Mouse (Mus musculus) T-helper 1 cell (primary cell): Measurements from ENCODE around the gene Slc52a3.

Source experiments
- in situ Hi-C: fragments of 300-600 bp; cut with MboI, MseI; formaldehyde crosslinking; loops from one replicate; pipeline ENCODE4 v1.15.1; 2025; ENCODE audit warnings: high pct_unique_total_duplicates

Gene Slc52a3

DNA sequence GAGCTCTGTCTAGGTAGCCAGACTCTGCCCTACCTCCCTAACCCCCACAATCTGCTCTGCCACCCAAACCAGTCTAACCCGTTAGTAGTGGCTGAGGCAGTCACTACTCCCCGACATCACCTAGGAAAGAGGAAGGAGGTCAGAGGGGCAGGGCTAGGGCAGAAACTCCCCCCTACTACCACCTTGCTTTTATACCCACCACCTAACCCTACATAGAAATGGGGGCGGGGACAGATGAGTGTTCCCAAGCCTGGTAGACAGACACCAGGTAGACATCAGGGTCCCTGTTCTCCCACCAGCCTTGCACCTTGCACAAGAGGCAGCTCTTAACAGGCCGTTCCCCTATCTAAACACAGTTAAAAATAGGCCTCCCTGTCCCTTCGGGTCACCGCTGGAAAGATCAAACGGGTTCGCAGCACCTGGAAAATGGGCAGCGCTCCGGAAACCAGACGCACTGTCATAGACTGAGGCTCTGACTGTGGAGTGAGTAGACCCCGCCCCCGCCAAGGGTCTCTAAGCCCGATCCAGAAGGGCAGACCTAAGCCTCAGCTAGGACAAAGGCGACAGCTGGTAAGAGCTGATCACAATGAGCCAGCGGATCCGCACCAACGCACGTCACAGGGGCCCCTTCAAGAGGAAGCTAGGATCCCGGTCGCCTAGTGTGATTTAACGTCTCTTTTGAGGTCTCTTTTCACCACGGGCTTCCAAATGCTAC, 23.3 kb upstream of the Slc52a3 start:
- in situ Hi-C loops = loop anchor here (10.0 kb wide), 2 partner anchors 362 to 1068 kb away; partner anchors contain the start of genes Abhd12, Gins1 and Rbck1

DNA sequence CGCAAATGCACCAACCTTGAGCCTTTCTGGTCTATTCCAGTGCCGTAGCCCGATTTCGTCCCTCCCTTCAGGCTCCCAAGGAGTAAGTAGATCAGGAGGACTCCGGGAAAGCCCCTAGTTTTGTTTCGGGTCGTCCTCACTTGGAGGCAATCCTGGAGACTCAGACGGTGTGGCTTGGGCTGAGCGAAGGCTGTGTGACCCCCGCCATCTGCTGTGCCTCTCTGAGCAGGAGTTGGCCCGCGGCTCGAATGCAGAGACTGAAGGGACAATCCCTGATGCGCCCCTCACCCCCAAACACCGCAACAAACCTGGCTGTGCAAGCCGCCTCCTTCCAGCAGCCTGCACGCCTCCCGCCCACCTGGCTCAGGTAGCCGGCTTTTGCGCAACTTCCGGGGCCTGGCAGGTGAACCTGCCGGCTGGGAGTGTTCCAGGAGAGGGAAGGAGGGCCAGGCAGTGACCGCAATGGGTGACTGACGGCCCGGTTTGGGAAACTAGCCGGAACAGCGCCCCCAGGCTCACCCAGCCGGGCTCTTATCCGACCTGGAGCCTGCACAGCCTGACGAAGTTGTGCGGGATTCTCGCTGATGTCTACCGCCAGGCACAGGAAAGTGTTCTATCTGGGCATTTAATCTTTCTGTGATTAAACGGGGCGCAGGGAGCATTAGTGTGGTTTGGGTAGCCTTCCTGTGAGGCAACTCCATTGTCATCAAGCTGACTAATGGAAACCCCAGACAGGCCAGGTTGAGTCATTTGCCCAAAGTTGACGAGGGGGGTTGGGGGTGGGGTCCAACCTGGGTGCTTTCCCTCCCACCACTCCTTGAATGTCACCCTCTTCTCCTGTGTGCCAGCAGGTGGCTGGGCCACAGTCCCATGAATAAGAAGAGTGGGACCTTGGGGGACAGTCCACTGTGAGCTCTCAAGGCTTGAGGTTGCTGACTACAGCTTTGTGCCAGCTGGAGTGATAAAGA, 22.4 kb upstream of the Slc52a3 start:
- in situ Hi-C loops = loop anchor here (10.0 kb wide), 2 partner anchors 361 to 1069 kb away; partner anchors contain the start of genes Abhd12, Gins1 and Rbck1

DNA sequence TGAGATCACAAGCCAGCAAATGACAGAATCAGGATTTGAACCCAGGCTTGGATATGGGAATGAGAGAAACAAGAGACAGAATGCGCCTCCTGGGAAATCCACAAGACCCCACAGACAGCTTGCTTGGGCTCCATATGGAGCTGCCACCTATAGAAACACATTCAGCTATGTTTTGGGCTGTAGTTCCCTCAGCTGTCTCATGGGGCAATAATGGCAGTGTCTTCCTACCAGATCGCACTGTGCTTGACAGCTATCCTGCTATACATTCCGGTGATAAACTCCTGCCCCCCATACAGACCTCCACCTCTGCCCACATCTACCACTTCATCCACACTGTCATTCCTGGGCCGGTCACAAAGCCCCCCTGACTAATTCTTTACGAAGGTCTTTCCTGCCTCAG, 21.0 kb upstream of the Slc52a3 start:
- in situ Hi-C loops = loop anchor here (10.0 to 25.0 kb wide), 3 partner anchors 360 to 1070 kb away; partner anchors contain the start of genes Abhd12, Gins1 and Rbck1

DNA sequence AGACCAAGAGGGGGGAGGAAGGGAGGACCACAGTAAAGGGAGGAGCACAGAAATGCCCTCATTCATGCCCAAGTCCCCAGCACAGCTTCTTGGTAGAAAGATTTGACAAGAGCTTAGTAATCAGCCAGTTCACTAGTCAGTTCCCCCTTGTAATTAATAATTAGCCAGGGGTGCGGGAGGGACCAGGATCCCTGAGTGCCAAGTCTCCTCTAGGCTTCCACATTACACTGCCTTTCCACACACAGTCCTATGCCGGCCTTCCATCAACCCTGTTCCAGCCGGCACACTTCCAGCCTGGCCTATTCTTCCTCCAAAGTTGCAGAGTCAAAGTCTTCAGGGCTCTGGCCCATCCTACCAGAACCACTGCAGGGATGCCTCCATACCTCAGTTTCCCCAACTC, 20.2 kb upstream of the Slc52a3 start:
- in situ Hi-C loops = loop anchor here (10.0 to 25.0 kb wide), 3 partner anchors 359 to 1071 kb away; partner anchors contain the start of genes Abhd12, Gins1 and Rbck1

- in situ Hi-C loops = loop anchor here (10.0 to 25.0 kb wide), 3 partner anchors 357 to 1073 kb away; partner anchors contain the start of genes Abhd12, Gins1 and Rbck1
Measured at GRCm38 (mm10) chr2:151977689-151978440, 18.4 kb upstream of the Slc52a3 start.

DNA sequence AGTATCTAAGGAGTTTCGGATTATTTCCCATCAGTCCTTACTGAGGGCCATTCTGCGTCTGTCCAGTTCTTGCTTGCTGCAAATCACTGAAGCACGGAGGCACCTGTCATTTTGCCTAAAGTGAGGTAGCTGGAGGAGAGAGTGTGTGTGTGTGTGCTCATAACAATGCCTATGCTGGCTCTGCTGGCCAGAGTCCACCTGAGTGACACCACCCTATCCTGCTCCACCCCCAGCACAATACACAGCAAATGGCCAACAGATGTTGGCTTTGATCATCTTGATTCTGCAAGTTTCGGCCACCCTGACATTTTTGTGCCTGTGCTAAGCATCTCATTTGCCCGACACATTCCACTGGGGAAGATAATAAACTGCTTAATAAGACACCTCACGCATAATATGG, 17.8 kb upstream of the Slc52a3 start:
- in situ Hi-C loops = loop anchor here (10.0 to 25.0 kb wide), 3 partner anchors 356 to 1074 kb away; partner anchors contain the start of genes Abhd12, Gins1 and Rbck1

- in situ Hi-C loops = loop anchor here (10.0 to 25.0 kb wide), 3 partner anchors 355 to 1075 kb away; partner anchors contain the start of genes Abhd12, Gins1 and Rbck1
Measured at GRCm38 (mm10) chr2:151979470-151980354, 16.6 kb upstream of the Slc52a3 start, which contains the start of gene Fam110a. Fam110a (minus strand) TSS chr2:151980219.

DNA sequence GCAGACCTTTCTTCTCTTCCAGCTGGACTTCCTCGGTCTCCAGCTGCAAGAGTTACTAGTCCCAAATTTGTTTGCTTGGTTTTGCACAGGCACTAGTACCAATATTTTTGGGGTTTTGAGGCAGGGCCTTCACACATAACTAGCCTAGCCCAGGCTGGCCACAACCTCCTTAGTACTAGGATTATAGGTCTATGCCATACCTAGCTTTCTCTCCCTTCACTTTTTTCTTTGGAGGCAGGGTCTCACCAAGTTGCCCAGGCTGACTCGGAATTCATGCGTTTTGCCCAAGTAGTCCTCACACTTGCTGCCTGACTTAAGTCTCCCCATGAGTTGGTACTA, 16.0 kb upstream of the Slc52a3 start:
- in situ Hi-C loops = loop anchor here (25.0 kb wide), 1 partner anchor 807 kb away; no protein-coding TSS in a partner anchor

DNA sequence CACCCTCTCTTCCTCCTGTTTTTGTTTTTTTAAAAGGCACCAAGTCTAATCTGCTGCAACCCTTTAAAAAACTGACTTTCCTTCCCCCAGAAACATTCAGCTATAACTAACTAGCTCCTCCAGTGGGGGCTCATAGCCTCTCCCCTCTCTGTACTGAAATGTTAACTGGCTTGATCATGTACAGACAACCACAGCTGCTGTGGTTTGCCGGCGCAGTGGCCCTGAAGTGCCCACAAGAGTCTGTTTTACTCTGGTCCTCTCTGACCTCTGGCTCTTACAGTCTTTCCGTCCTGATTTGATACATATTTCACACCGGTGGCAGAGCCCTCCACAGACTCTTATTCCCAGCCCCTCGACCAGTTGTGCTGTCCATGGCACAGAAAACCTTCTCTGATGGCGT, 15.0 kb upstream of the Slc52a3 start:
- in situ Hi-C loops = loop anchor here (25.0 kb wide), 1 partner anchor 806 kb away; no protein-coding TSS in a partner anchor

DNA sequence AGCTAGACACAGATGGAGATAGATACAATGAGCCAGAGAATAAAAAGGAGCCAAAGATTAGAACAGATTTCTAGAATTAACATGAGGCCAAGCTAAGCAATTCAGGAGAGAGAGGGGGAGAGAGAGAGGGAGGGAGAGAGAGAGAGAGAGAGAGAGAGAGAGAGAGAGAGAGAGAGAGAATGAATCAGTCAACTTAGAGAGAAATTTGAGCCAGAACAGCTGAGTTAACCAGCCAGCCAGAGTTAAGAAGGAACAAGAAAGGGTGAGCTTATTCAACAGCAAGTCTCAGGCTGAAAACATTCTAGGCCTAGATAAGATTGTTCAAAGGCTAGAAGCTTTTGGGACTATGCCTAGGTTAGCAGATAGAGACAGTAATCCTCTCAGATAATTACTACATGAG, 13.8 kb upstream of the Slc52a3 start:
- in situ Hi-C loops = loop anchor here (25.0 kb wide), 1 partner anchor 805 kb away; no protein-coding TSS in a partner anchor

- in situ Hi-C loops = loop anchor here (25.0 kb wide), 1 partner anchor 803 kb away; no protein-coding TSS in a partner anchor
Measured at GRCm38 (mm10) chr2:151984019-151984418, 12.3 kb upstream of the Slc52a3 start.

DNA sequence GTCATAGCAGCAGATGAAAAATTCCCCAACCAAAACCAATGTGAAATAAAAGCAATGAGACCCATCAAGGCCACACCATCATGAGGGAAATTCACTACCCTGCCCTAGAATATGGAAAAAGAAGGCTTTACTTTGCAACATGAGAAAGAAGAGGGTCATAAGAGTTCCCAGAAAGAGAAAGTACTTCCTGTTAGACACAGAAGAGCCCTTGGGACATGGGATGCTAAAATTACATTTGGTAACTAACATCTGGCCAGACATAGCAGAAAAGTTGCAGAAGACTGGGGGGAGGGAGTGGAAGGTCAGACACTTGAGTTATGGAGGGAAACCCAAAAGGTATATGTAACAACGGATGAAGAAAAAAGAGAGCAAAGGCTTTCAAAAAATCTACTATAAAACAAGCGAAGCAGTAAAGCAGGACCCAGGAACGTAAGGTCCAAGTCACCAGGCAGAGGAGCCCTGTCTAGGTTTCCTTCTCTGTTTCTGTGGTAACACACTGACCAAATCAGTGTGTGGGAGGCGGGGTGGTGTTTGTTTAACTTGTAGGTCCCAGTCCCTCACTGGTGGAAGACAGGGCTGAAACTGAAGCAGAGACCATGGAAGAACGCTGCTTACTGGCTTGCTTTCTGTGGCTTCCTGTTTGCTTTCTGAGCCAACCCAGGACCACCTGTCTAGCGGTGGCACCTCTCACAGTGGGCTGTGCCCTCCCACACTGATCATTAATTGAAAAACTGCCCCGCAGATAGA, 10.7 kb upstream of the Slc52a3 start:
- in situ Hi-C loops = loop anchor here (25.0 kb wide), 1 partner anchor 802 kb away; no protein-coding TSS in a partner anchor

- in situ Hi-C loops = loop anchor here (25.0 kb wide), 1 partner anchor 800 kb away; no protein-coding TSS in a partner anchor
Measured at GRCm38 (mm10) chr2:151986958-151987357, 9.4 kb upstream of the Slc52a3 start.

GRCm38 (mm10) chr2:151988978-151989377, 7.3 kb upstream of the Slc52a3 start:
- in situ Hi-C loops = loop anchor here (25.0 kb wide), 1 partner anchor 798 kb away; no protein-coding TSS in a partner anchor

GRCm38 (mm10) chr2:151990985-151991394, 5.3 kb upstream of the Slc52a3 start:
- in situ Hi-C loops = loop anchor here (25.0 kb wide), 1 partner anchor 796 kb away; no protein-coding TSS in a partner anchor

GRCm38 (mm10) chr2:151991446-151991845, 4.9 kb upstream of the Slc52a3 start:
- in situ Hi-C loops = loop anchor here (25.0 kb wide), 1 partner anchor 796 kb away; no protein-coding TSS in a partner anchor

GRCm38 (mm10) chr2:151994350-151995122, 1.8 kb upstream of the Slc52a3 start:
- in situ Hi-C loops = loop anchor here (25.0 kb wide), 1 partner anchor 793 kb away; no protein-coding TSS in a partner anchor

- in situ Hi-C loops = loop anchor here (25.0 kb wide), 1 partner anchor 790 kb away; no protein-coding TSS in a partner anchor
Measured at GRCm38 (mm10) chr2:151997190-151997575, 872 bp downstream of the Slc52a3 start.
